Mouse (Mus musculus) heart, adult 9 months (tissue): Measurements from ENCODE around the gene Txlna.
A peak's percentile ranks its signal among the peaks of the same experiment; 100 is the strongest.

Source experiments
- DNase-seq, 2 experiments: peaks; one replicate each; pipeline ENCODE4 v3.0.0; 2022; ENCODE audit warnings: low spot score in 2 of 2

The Txlna gene

DNA sequence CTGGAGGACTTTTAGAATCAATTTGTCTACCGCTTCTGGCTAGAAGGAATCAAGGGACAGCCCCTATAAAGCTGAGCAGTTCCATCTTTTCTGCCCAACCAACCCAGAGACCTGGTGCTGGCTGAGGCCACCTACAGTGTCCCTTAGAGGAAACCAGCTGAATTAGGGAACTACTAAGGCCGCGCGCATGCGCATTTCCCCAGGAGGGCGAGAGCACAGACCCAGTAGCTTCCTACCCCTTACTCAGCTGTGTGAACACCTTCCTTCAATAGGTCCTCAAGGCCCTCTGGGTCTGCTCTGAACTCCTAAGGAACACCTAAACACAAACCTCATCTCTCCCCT is 15.9 kb downstream of the Txlna start:
- DNase-seq = peak in 1 of 2 experiments; percentile 65

DNA sequence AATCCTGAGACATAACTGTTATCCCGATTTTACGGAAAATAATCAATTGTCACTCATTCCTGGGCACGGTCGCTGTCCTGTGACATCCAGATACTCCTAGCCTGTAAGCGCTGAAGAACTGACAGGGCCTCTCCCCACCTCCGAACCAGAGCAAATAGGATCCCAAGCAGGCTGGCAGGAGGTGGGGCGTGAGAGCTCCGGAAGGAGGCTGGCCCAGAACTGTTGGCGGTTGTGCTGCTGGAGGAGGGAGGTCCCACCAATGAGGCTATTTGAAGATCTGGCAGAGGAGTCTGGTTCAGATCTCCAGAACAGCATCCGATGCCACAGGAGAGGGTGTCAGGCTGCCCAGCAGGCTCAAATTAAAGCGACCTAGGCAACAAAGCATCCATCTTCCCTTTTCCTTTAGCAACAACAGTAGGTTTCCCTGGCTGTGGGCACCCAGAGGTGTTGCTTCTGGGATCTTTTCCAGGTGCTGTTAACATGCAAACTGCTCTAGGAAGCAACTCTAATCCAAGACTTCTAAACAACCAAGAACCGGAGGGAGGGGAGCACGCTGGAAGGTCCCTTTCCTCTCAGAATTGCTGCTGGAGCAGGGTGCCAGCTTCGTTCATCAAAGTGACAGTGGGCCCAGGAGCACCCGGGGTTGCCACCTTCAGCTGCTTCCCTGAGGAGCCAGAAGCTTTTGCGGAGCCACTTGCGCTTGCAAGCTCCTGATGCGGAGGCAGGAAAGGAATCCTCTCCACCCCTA is 16.4 kb downstream of the Txlna start:
- DNase-seq = peak; percentile 89 to 94

DNA sequence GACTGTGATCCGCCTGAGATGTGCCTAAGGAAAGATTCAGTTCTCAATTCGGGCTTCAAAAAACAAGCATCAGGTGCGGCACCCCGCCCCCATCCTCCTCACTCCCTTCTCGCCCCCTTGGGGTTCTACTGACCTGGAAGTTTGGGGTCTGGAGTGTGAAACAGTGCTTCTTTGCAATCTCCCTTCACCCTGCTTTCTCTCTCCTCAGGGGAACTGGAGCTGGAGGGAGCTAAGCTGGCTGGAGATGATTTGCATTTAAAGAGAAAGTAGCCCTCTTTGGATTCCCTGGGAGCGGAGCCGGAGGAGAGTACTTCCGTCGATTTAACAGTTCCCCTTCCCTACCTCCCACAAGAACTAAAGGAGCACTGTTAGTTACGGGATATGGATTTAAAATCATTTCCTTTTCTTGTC is 17.2 kb downstream of the Txlna start, which contains the start of gene Ccdc28b:
Gene Ccdc28b, minus strand, starts transcription at position 267 of the 411 bp plus-strand sequence.
- peak; percentile 69 to 80 for DNase-seq

DNA sequence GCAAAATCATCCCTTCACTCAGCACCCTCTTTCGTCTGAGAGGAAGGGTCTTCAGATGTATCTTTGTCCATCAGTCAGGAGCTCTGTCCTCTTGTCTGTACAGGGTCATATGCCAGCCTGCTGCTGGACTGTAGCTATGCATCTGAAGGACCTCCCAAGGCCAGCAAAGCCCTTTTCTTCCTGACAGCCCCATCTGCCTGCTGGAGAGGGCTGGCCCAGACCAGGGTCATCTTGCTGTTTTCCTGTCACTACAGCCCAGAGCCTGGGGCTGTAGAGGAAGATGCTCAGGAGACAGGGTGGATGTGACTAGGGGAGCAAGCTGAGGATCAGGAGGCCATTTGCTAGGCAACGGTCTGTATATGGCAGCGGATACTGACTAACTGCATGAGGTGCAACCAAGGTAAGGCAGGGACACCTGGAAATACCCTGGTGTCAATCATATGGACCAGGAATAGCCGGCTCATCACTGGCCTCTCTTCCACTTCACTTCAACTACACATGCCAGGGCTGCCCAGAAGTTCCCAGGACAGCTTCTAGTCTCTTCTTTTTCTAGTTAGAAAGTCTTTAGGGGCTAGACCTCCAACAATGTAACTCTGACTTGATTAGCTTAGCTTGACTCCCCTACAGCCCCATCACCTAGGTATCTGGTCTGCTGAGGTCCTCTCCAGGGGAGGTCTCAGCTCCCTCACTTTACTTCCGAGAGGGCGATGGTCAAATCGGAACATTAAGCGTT is 17.9 kb downstream of the Txlna start:
- no peak for DNase-seq

DNA sequence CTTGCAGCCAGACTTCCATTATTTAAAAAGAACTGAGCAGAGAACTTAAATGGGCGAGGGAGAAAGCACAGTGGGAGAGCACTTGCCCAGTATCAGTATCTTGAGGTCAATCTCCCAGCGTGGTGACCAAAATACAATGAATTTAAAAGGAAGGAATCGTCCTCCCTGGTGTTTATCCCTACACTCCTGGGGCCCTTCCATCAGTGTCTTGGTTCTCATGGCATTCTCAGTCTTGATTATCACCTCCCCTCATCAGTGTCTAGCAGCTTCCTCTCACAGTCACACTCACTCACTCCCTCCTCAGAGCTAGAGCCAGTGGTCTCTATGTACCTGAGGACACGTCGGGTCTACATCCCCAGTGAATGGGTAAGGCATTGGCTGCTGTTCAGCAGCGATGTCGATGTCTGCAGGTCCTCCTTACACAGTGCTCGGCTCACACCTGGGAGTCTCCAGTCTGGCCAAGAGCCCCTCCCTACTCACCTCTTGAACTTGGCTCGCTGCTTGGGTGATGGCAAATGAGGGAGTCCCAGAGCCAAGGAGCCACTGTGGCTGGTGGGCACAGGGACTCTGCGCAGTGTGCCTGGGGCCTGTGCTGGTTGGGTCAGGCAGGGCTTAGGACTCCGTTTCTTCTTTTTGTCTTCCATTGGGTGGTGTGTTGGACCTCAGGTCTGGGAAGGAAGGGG is 18.6 kb downstream of the Txlna start:
- DNase-seq = no peak

DNA sequence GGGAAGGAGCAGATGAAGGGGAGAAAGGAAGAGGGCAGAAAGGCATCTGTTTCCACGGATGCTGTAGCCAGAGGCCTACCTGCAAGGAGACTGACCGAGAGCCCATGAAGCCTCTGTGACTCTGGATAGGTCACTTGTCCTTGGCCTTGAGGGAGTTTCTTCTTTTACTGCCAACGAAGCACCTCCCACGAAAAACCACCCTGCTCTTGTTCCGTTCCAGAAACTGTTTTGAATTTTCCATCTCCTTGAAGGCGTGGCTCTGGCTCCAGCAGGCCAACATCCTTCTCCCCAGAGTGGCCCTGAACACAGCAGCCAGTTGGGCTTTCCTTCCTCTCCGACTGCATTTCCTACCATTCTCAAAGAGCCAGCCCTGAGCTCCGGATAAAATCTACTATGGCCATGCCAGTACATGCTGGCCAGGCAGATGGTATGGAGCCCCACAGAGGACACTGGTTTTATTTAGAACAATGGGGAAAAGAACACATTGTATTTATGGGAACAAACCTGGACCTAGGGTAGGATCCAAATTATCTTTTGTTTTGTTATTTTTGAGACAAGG is 19.5 kb downstream of the Txlna start:
- DNase-seq = peak; percentile 77 to 82

DNA sequence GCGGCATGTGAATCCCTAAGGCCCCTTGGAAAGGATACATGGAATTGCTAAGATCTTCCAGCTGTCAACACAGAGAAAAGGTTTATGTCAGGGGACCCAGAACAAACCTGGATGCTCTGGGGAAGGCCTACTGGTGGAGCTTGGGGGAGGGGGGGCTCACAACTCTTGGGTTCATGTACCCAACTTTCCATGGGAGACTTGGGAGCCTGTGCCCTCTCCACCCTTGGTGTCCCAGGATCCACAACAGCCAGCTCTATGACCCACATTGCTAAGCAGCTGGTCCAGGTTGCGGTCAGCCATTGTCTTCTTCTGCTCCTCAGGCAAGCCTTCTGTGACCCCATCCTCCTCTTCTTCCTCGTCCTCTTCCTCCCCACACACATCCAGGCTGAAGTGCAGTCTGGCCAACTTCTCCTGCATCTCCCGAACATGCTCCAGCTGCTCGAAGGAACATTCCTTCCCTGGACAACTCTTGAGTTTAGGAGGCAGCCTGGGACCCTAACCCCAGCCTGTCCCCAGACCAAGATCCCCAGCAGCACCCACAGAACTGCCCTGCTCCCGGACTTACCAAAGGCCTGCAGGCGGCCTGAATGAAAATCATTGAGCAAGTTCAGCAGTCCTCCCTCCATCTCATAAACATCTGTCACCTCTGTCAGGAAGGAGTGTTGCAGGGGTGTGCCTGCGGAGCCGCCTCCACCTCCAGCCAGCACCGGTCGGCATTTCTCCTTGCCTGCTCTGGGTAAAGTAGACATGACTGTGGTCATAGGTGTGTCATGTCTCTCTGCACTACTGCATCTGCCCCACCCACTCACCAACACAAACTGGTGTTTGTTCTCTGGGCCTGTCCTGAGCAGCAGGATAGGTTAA is 20.2 kb downstream of the Txlna start:
- DNase-seq = no peak

DNA sequence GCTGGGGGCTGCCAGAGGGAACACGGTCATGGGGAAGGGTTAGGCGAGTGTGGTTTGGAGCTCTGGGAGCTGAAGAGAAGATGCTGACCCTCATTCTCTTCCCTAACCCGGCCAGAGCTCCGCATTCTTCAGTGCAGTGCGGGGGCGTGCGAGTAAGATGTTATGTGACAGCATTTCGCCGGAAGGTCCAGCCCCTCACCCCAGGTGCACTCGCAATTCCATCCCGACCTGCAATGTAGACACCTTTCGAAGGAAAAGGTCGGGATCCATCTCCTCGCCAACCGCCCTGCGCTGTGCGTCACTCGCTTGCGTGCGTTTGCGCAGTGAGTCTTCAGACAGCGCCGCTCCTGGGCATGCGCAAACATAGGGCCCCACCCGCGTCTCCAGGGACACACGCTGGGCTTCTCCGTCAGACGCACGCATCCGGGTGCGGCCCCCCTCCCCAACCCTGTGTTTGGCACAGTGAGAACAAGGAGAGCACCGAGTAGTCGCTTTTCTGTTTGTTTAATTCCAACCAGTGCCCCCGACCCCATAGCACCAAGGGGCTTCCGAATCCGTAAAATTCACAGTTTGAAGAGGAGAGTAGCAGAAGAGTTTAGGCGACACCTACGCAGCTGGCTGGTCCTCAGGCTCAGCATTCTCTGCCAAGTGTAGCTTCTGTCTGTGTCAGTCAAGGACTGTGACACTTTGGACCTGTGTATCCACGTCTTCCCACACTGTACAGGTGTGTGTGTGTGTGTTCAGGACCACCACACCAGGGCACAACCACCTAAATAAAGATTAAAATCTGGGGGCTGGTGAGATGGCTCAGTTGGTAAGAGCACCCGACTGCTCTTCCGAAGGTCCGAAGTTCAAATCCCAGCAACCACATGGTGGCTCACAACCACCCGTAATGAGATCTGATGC is 21.8 kb downstream of the Txlna start, which contains the start of gene Iqcc:
Gene Iqcc, minus strand, starts transcription at position 314 of the 906 bp plus-strand sequence.
- DNase-seq = peak; percentile 97

DNA sequence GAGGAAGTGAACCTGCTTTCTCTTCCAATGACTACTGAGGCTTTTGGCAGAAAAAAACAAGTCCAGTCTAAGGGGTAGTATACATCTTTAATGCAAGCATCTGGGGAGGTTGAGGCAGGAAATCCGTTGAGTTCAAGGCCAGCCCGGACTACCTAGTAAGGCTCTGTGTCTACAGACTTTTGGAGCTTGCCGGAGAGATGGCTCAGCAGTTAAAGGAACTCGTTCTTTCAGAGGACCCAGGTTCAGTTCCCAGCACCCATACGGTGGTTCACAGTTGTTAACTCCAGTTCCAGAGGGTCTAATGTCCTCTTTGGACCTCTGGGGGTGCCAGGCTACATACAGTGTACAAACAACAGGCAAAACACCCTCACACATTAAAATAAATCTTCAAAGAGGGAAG is 22.8 kb downstream of the Txlna start:
- no peak for DNase-seq

DNA sequence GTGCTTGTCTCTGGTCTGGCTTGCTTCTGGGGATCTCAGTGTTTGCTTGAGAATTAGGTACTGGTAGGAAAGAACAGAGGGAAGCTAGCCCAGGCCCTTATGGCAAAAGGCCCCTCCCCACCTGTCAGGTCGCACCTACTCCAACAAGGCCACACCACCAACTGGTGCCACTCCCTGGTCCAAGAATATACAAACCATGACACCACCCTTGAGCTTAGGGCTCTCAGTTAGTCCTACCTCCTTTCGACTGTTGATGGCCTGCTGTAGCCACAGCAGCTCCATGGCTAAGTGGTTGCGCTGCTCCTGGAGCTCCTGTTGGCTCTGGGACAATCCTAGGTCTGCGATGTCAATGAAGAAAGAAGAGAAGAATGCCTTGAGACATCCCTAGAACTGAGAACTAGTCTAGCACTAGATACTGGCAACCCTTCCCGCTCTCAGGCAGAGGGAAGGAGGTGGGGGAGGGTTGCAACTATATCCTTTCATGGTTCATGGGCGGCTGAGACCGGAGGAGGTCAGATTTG is 23.7 kb downstream of the Txlna start:
- DNase-seq = no peak

DNA sequence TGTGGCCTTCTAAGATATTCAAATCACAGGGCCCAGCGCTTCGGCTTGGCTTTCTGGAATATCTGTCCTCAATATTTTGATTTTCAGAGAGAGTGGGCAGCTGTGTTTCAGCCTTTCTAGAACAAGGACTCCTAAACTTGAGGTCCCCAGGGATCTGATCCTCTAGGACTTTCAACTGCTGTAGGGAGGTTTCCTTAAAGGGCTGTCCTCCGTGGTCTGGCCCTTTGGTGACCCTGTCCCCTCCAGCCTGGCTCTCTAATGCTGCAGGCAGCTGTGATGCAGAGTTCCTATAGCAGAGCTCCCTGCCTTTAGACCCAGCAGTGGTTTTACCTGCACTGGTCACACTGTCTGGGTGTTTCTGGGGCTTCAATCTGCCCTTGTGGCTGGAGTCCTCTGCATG is 24.2 kb downstream of the Txlna start:
- DNase-seq = no peak

DNA sequence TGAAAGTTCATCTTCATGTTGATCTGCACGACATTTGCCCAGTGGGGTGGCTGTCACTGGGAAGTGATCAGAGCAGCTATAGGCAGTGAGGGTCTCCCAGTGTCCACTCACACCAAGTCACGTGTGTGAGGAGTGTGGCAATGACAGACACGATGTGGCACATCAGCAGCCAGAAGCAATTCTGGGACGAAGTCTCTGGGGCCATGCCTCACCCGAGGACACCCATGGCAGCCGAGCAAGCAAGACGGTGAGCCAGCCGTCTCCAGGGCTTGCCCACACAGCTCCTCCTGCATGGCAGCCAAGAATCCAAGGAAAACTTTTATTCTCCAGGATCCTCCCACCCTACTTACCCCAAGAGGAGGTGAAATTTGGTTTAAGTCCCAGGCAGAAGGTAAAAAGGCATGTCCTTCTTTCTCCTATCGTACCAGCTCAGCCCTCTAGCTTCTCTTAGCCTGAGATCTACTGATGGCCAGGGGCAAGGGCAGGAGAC is 25.0 kb downstream of the Txlna start:
- no peak for DNase-seq

DNA sequence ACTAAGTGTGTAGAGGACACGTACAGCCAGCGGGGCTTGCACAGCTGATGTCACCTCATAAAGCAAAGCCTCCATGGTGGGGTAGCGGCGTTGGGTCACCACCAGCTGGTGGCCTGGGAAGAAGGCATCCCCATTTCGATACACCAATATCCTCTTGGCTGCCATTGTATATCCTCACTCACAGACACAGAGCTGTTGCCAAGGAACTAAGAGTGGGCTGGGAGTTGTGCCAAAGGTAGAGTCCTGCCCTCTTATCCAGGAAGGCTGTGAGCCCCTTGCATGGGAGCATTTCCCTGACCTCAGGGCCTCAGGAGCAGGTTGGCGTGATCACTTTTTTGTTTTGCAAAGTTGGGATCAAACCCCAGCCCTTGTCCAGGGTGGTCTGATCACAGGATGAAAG is 26.8 kb downstream of the Txlna start, which contains the start of gene Dcdc2b:
Gene Dcdc2b, minus strand, starts transcription at position 165 of the 400 bp plus-strand sequence.
- DNase-seq = peak in 1 of 2 experiments; percentile 58

DNA sequence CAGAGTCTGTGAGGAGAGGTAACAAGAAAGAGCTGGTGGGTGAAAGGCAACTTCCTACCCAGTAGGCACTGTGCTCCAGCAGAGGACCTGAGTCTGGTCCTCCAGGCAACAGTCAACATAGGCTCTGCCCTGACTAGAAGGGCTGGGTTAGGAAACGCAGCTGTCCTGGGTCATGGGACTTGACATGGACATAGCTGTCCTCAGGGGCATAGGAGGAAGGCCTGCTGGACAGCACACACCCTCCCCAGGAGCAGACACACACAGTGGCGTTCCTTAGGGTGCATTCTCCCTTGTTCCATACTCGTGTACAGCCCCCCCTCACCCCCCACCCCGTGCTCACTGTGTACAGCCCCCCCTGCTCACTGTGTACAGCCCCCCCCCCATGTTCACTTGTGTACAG is 30.4 kb downstream of the Txlna start:
- DNase-seq = no peak

DNA sequence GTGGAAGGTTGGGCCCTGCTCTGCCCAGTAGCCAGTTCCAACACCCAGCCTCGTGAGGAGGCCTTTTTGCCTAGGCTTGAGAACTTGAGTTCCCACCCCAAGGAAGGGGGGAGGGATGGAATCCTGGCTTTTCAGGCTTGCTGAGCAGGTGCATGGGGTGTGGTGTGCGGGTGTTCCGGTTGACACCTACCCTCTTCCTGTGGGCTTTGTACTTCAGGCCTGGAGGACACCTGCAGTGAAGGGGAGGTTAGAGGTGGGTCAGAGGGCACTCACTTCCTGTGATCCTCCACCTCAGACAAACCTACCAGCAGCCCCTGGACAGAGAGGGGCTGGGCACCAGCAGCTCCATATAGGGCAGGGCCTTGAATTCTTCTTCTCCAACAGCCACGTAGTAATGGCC is 30.8 kb downstream of the Txlna start:
- no peak for DNase-seq

DNA sequence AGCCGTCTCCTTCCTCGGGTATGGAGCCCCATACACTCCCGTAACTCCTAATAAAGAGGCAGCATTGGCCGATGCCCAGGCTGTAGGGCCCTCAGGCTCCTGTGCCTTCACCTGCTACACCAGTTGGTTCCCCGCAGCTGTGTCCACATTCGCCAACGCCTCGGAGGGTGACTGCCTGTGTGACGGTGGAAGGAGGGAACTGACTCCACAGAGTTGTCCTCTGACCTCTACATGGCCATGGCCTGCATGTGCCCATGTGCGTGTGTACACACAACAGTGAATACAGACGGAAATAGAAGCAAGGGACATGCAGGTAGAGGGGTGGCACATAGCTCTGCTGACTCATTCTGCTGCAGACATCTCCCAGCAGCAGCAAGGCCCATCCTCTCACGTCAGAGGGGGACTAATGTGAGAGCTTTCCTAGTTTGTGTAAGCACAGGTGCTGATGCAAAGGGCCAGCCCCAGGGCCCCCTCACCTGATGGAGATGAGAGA is 31.7 kb downstream of the Txlna start:
- no peak for DNase-seq

DNA sequence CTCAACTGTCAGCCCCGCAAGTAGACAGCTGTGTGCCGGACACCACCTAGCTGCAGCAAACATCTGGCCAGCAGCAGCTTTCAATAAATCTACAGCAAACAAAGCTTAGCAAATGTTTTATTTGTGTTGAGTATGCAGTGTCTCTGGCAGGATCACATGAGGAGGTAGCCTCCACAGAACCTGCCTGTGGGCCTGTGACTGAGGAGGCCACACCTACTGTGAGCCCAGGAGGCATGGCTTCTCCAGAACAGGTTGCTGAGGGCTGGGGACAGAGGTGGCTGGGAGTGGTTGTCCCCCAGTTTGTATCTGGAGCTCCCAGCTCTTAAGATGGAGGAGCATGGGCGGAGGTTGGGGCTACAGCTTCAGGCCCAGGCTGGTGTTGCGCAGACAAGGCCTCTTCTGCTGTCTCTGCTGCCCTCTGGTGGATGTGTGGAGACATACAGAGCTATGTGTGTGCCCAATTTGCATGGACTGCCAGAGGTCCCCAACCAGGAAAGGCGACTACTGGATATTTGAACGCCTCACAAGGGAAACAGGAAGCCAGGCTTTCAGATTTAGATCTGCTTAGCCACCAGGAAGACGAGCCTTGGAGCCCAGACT is 32.3 kb downstream of the Txlna start:
- peak; percentile 73 to 77 for DNase-seq

DNA sequence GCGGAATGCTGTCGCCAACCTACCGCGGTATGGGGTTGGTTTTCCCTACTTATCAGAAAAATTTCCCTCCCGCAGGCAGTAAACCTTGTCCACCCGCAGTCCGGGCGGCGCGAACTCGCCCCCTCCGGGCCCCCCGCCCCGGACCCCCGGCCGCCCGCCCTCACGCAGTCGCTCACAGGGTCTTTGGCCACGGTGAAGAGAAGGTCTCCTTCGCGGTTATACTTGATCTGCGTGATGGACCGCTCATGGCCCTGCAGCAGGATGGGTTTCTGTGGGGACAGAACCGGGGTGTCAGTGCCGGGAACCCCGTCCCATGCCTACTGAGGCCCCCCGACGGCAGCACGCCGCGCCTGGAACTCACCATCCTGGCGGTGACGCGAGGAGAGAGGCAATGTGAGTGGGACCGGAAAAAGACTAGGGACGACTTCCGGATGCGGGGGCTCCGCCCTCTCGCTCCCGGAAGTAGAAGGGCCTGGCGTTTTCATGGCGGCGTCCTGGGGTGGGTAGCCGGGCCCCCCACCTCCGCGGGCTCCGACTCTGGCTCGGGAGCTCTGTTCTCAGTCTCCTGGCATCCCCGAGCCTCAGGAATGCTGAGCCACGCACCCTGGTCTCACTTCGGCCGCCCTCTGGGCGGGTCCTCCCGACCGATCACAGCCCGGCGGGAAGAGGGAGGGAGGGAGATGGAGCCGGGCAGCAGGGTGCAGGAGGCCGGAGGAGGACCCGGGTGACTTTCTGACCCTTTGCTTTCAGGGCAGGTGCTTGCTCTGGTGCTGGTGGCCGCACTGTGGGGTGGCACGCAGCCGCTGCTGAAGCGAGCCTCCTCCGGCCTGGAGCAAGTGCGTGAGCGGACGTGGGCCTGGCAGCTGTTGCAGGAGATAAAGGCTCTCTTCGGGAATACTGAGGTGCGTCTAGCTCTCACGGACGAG is 40.4 kb downstream of the Txlna start, which contains the start of the genes Eif3i and Tmem234:
Gene Eif3i, minus strand, starts transcription at position 416 of the 926 bp plus-strand sequence.
Gene Tmem234, plus strand, starts transcription at position 436 of the 926 bp plus-strand sequence.
- DNase-seq = peak; percentile 86 to 91
